Mouse (Mus musculus): ENCODE data around the gene Kif21a.

DNA sequence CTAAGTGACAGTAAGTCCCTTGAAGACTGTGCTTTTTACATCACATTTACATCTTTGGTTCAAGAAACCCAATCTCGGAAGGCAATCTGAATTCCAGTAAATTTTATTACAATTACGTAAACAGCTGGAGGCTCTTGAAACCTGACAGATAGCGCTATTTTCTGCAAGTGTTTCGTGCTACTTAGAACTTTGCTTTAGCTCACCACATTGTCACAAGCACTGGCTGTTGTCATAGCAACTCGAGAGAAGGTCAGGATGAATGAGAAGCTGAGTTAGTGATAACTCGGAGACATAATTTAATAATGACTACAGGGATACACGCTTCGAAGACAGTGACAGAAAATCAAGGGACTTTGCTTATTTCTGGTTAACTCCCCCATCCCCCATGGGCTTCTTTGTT lies 162.3 kb downstream of the Kif21a start:
- TF ChIP-seq POLR2A (IDR thresholded peaks at IDR 0.05; ENCODE audit: borderline replicate concordance, insufficient read depth, low read length) (no peak), CTCF (IDR thresholded peaks at IDR 0.05; ENCODE audit: borderline replicate concordance, insufficient read depth, low read depth, low read length) (no peak)
